Mouse (Mus musculus): Measurements from ENCODE around the gene Olfr519. TPM values are rescaled to one million over a fixed set of nuclear protein-coding genes. Genes with fewer than 3 reads are reported as not detected.

Olfr519 gene
- not detected for total RNA-seq (2021)
- long read RNA-seq, experiment 1 = 0 reads
- long read RNA-seq, experiment 2 = 0 reads

GRCm38 (mm10) chr7:108894320-108894719 is at the start of gene Olfr519:
Gene Olfr519, minus strand, starts transcription at chr7:108894420.
- intact Hi-C loops (cut with DNase I; ENCODE audit: low total_unique reads) = no loop called here

GRCm38 (mm10) chr7:108944002-108944401 is 49.8 kb upstream of the Olfr519 start:
- intact Hi-C loops (cut with DNase I; ENCODE audit: low total_unique reads) = no loop called here
- no peak for DNase-seq

More at GRCm38 (mm10) chr7:108894320-108894719, at the start of gene Olfr519:
- no peak for DNase-seq

- intact Hi-C loops (cut with DNase I; ENCODE audit: low total_unique reads) = no loop called here
- no peak for DNase-seq
These were observed 47.2 kb upstream of the Olfr519 start for GRCm38 (mm10) chr7:108941466-108941865.

GRCm38 (mm10) chr7:108936591-108936990 is 42.4 kb upstream of the Olfr519 start:
- intact Hi-C loops (cut with DNase I; ENCODE audit: low total_unique reads) = loop anchor here (10.0 kb wide), 1 partner anchor 122 kb away; no protein-coding TSS in a partner anchor
- DNase-seq = no peak

- DNase-seq = no peak
- intact Hi-C loops (cut with DNase I; ENCODE audit: low total_unique reads) = loop anchor here (10.0 kb wide), 1 partner anchor 121 kb away; no protein-coding TSS in a partner anchor
These were observed 41.2 kb upstream of the Olfr519 start for GRCm38 (mm10) chr7:108935411-108935810.

- intact Hi-C loops (cut with DNase I; ENCODE audit: low total_unique reads) = loop anchor here (10.0 kb wide), 1 partner anchor 120 kb away; no protein-coding TSS in a partner anchor
- no peak for DNase-seq
These were observed 40.6 kb upstream of the Olfr519 start for GRCm38 (mm10) chr7:108934836-108935235.

- peak; percentile 89 for DNase-seq
- intact Hi-C loops (cut with DNase I; ENCODE audit: low total_unique reads) = loop anchor here (10.0 kb wide), 1 partner anchor 119 kb away; no protein-coding TSS in a partner anchor
These were observed 39.8 kb upstream of the Olfr519 start, which contains the start of gene Eif3f for GRCm38 (mm10) chr7:108933794-108934731. Gene Eif3f, plus strand, starts transcription at chr7:108934417.

GRCm38 (mm10) chr7:108929726-108930393 is 35.6 kb upstream of the Olfr519 start, which contains the start of gene Nlrp10:
Gene Nlrp10, minus strand, starts transcription at chr7:108930178.
- intact Hi-C loops (cut with DNase I; ENCODE audit: low total_unique reads) = loop anchor here (10.0 kb wide), 1 partner anchor 115 kb away; no protein-coding TSS in a partner anchor

GRCm38 (mm10) chr7:108928280-108929188 is 34.3 kb upstream of the Olfr519 start:
- intact Hi-C loops (cut with DNase I; ENCODE audit: low total_unique reads) = no loop called here
- DNase-seq = no peak

More at GRCm38 (mm10) chr7:108929726-108930393, 35.6 kb upstream of the Olfr519 start, which contains the start of gene Nlrp10:
- no peak for DNase-seq

GRCm38 (mm10) chr7:108927043-108927442 is 32.8 kb upstream of the Olfr519 start:
- DNase-seq = no peak
- intact Hi-C loops (cut with DNase I; ENCODE audit: low total_unique reads) = no loop called here

- no peak for DNase-seq
These were observed 9.7 kb upstream of the Olfr519 start for GRCm38 (mm10) chr7:108903969-108904368.

GRCm38 (mm10) chr7:108884906-108885305 is 9.3 kb downstream of the Olfr519 start, which contains the start of gene Olfr518:
Gene Olfr518, minus strand, starts transcription at chr7:108885006.
- DNase-seq = no peak
- intact Hi-C loops (cut with DNase I; ENCODE audit: low total_unique reads) = no loop called here

More at GRCm38 (mm10) chr7:108903969-108904368, 9.7 kb upstream of the Olfr519 start:
- intact Hi-C loops (cut with DNase I; ENCODE audit: low total_unique reads) = no loop called here

GRCm38 (mm10) chr7:108872279-108872678 is 21.9 kb downstream of the Olfr519 start, which contains the start of gene Olfr517:
Gene Olfr517, minus strand, starts transcription at chr7:108872379.
- intact Hi-C loops (cut with DNase I; ENCODE audit: low total_unique reads) = no loop called here
- DNase-seq = no peak

GRCm38 (mm10) chr7:108850429-108850828 is 43.8 kb downstream of the Olfr519 start, which contains the start of gene Olfr516:
Gene Olfr516, minus strand, starts transcription at chr7:108850529.
- intact Hi-C loops (cut with DNase I; ENCODE audit: low total_unique reads) = no loop called here
- no peak for DNase-seq

Other genes starting within 250 kb of the Olfr519 start
- gene Olfr509, start 242.5 kb downstream of the Olfr519 start, total RNA-seq (2021) = not detected
- not detected for gene Olfr510, start 228.0 kb downstream of the Olfr519 start, total RNA-seq (2021)
- not detected for gene Olfr512, start 181.1 kb downstream of the Olfr519 start, total RNA-seq (2021)
- gene Olfr513, start 143.4 kb downstream of the Olfr519 start, total RNA-seq (2021) = not detected
- gene Olfr514, start 68.4 kb downstream of the Olfr519 start, total RNA-seq (2021) = not detected
- not detected for gene Olfr516, start 43.9 kb downstream of the Olfr519 start, total RNA-seq (2021)
- gene Olfr517, start 22.0 kb downstream of the Olfr519 start, total RNA-seq (2021) = not detected
- not detected for gene Olfr518, start 9.4 kb downstream of the Olfr519 start, total RNA-seq (2021)
- gene Nlrp10, start 35.8 kb upstream of the Olfr519 start, total RNA-seq (2021) = under 1 TPM; 0.66 to 0.70 TPM
- 100 to 1,000 TPM in 1 of 2 experiments, 10 to 100 TPM in 1; 98.1 to 105 TPM for gene Eif3f, start 40.0 kb upstream of the Olfr519 start, total RNA-seq (2021)
- gene Tub, start 55.9 kb upstream of the Olfr519 start, total RNA-seq (2021) = 1 to 10 TPM in 1 of 2 experiments, under 1 TPM in 1; 0.89 to 1.3 TPM
- gene Ric3, start 188.9 kb upstream of the Olfr519 start, total RNA-seq (2021) = 1 to 10 TPM; 1.5 to 1.7 TPM